Mouse (Mus musculus): ENCODE measurements around the gene Aff4.
A peak's percentile ranks its signal among the peaks of the same experiment; 100 is the strongest.
"Not testable (repeated sequence)": the region's sequence is repeated elsewhere in the genome, so short reads cannot be mapped to it uniquely, and the experiment has no call there.

Gene Aff4

GRCm38 (mm10) chr11:53341019-53341418 lies 9.6 kb upstream of the Aff4 start:
- DNase-seq, result not testable (repeated sequence)

GRCm38 (mm10) chr11:53342711-53343110 lies 7.9 kb upstream of the Aff4 start:
- DNase-seq, result no peak

DNA sequence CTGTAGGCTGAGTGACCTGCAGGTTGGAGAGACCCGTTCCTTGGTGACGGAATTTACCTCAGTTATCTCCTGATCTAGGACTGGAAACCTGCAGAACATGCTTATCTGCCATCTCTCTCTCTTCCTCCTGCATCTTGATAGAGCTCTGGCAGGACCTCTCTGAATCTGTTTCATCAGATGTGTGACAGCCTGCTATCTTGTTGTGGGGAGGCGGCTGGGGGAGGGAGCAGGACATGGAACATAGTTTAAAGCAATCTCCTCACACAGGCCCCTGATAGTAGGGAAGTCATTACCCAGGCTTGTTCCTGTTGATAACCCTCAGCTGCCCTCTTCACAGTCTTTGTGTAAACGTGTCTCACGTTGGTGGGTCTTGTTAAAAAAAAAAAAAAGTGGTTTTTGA lies 5.3 kb upstream of the Aff4 start:
- DNase-seq, result peak; percentile 44

GRCm38 (mm10) chr11:53345738-53346137 lies 4.9 kb upstream of the Aff4 start:
- DNase-seq, result no peak

- peak; percentile 66 for DNase-seq
Measured at GRCm38 (mm10) chr11:53351224-53351942, 750 bp downstream of the Aff4 start.

GRCm38 (mm10) chr11:53351943-53352590 lies 1.4 kb downstream of the Aff4 start:
- DNase-seq, result no peak

DNA sequence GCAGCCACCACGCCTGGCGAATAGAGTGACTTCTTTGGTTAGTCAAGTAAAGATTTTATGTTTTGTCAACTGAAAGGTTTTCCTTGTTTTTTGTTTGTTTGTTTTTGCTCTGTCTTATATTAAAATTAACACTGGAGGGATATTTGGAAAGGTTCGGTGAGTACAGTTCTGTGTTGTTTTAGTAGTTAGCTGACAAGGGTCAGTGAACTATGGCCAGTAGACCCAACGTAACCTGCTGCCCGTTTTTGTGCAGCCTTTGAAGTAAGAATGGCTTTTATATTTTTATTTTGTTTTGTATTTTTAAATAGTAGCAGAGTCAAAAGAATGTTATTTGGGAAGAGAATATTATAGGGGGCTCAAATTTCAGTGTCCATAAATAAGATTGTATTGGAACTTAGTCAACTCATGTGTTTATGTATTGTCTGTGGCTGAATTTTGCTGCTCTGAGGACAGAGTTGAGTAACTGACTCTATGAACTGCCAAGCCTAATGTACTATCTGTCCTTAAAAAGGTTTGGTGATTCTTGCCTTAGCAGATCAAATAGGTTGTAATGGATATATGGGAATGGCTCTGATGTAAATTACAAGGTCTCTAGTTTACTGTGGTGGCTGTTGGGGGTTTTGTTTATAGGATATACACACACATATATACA lies 8.0 kb downstream of the Aff4 start:
- no peak for DNase-seq

DNA sequence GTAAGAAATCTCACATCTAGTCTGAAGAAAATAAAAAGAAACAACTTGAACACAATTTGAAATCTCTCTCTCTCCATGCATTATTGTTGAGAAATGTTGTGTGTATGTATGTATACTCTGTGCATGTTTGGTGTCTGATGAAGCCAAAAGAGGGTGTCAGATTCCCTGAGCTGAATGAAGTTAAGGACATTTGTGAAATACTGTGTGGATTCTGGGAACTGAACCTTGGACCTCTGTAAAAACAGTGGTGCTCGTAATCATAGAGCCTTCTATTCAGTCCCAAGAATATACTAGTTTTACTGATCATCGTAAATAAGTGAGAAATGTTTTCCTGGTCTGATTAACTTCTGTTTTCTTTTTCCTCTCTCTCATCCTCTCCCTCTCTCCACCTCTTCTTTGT lies 16.4 kb downstream of the Aff4 start:
- DNase-seq, result no peak

GRCm38 (mm10) chr11:53378918-53379317 lies 28.3 kb downstream of the Aff4 start:
- no peak for DNase-seq

GRCm38 (mm10) chr11:53383758-53384428 lies 33.3 kb downstream of the Aff4 start:
- no peak for DNase-seq

DNA sequence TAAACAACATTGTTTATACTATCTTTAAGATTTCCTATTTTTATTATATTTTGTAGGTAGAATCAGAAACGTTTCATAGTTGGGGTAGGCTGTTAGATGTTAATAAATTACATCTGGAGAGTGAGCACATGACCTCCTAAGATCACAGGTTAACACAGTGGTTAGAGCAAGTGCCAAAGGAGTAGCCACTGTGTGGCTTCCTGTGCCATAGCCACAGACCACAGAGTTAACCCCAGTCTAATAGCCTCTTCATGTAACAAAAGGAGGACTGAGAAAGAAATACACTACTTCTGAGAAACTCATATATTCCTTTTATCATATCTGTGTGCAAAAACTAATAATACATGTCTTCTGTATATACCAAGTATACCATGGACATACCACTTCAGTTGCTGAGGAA lies 43.2 kb downstream of the Aff4 start:
- no peak for DNase-seq

DNA sequence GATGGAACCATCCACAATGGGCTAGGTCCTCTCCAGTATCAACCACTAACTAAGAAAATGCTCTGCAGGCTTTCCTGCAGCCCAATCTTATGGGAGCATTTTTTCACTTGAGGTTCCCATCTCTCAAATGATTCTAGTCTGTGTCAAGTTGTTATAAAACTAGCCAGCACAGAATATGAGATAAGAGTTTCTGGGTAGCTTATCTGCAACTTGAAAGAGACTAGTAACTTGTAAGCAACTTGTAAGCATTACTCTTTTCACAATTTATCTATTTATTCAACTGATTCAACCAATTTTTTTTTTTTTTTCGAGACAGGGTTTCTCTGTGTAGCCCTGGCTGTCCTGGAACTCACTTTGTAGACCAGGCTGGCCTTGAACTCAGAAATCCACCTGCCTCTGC lies 53.0 kb downstream of the Aff4 start:
- DNase-seq, result no peak

DNA sequence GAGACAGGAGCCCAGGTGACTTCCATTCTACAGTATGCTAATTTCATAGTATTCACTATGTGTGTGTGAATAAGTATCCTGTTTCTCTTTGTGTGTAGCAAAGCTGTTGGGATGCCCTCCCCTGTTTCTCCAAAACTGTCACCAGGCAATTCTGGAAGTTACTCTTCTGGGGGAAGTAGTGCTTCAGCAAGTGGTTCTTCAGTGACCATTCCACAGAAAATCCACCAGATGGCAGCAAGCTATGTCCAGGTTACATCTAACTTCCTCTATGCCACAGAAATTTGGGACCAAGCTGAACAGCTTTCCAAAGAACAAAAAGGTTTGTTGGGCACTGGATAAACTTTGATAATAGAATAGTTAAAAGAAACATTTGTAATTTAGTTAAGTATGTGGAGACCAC lies 61.1 kb downstream of the Aff4 start:
- DNase-seq, result no peak

DNA sequence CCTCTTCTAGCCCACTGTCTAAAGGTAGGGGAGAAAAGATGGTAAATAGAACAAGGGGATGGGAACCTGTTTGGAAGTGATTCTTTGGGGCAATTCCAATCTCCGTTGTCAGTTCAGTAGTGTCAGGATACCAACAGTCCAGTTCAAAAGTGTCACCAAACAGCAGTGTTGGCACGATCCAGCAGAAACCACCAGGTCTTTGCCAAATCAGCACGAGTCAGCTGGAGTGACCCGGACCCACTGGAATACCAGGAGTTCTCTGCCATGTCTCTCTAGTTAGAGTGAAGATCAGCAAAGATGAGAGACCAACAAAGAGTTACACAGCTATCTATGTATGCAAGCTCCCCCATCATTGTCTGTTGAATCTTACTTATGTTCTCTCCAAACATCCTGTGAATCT lies 63.2 kb downstream of the Aff4 start:
- no peak for DNase-seq

GRCm38 (mm10) chr11:53418048-53418447 lies 67.4 kb downstream of the Aff4 start:
- DNase-seq, result no peak

DNA sequence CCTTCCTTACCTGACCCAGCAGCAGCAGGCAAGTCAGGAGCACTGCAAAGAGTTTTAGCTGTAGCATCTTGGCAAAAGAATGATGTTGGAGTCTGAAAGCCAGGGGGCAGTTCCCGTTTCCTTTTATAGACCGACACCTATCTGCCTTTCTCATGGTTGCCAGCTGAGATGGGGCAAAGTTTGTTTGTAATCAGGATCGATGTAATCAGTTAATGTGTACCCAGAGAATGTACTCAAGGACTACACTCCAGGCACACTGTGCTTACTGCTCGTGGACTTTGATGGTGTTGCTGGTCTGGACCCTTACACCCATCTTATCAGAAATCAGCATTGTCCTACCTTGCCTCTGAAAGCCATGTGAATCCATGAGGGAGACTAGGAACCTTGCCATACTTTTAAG lies 72.4 kb downstream of the Aff4 start, which contains the start of gene Leap2:
Gene Leap2 (minus strand): TSS at position 135 of the 400 bp plus-strand sequence.
- DNase-seq, result no peak

GRCm38 (mm10) chr11:53424826-53425225 lies 74.2 kb downstream of the Aff4 start:
- no peak for DNase-seq

DNA sequence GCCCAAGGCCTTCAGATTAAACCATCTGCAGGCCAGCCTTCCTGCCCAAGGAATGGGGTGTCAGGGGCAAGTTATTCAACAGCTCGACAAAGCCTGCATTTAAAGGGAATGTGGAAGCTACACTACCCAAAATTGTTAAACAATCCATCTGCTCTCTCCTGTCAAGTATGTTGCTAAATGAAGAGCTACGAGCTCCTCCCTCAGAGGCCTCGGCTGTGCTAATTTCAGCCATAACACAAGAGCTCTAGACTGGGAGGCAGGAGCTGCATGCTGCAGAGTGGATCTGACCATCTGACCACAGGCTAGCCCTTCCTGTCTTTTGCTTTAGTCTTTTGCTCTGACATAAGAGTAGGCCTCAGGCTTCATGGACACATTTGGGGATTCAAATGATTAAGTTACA lies 74.6 kb downstream of the Aff4 start:
- no peak for DNase-seq

- no peak for DNase-seq
Measured at GRCm38 (mm10) chr11:53425711-53426255, 75.2 kb downstream of the Aff4 start.

DNA sequence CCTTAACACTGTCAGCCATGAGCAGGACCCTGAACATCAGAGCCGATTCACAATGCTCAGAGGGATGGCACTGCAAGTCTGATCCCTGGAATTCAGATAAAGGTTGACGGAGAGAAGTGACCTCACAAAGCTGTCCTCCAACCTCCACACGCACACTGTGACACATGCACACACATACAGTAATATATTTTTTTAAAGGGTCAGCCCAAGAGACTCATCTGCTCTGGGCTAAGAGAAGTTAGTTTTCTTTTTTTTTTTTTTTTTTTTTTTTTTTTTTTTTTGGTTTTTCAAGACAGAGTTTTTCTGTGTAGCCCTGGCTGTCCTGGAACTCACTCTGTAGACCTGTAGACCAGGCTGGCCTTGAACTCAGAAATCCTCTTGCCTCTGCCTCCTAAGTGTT lies 76.3 kb downstream of the Aff4 start:
- DNase-seq, result not testable (repeated sequence)

GRCm38 (mm10) chr11:53427993-53428715 lies 77.5 kb downstream of the Aff4 start:
- DNase-seq, result no peak

GRCm38 (mm10) chr11:53428716-53429057 lies 78.1 kb downstream of the Aff4 start:
- DNase-seq, result no peak

GRCm38 (mm10) chr11:53429182-53429581 lies 78.5 kb downstream of the Aff4 start:
- no peak for DNase-seq
